Mouse (Mus musculus) bone marrow, adult 2 months (tissue): ENCODE results near the gene Cntfr.

Experiments used
- CTCF ChIP-seq: fragments of 200-500 bp; IDR thresholded peaks from 2 replicates; pipeline ENCODE4 v1.5.1; 2011; ENCODE audit warnings: low read length, control low read depth; ENCODE audit not compliant: control insufficient read depth, insufficient read depth
- POLR2A ChIP-seq: fragments of 200-500 bp; IDR thresholded peaks from 2 replicates; pipeline ENCODE4 v1.6.1; 2011; ENCODE audit warnings: low read depth, mild to moderate bottlenecking, control low read depth, low read length, borderline replicate concordance; ENCODE audit not compliant: control insufficient read depth

DNA sequence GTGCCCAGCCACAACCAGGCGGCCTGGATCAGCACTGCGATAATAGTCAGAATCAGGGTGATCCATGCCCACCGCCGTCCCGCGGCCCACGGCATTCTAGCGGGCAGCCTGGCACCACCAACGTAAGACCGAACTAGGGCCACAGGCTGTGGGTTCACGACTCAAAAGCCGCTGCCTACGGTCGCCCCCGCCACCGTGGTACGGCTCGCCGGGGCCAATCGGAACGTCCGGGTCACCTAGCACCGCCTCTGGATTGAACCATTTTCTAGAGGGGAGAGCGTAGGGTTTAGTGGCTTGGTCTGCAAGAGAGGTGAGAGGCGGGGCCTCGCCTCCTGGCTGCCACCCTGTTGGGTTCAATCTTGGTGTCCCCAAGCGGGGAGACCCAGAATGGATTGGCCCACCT, 44.3 kb upstream of the Cntfr start:
- peak; percentile 85; the same call in 1 of the 2 replicates for TF ChIP-seq POLR2A
- no peak for TF ChIP-seq CTCF
